Mouse (Mus musculus): ENCODE results near the gene Dach1.
A peak's percentile ranks its signal among the peaks of the same experiment; 100 is the strongest.

Gene Dach1

DNA sequence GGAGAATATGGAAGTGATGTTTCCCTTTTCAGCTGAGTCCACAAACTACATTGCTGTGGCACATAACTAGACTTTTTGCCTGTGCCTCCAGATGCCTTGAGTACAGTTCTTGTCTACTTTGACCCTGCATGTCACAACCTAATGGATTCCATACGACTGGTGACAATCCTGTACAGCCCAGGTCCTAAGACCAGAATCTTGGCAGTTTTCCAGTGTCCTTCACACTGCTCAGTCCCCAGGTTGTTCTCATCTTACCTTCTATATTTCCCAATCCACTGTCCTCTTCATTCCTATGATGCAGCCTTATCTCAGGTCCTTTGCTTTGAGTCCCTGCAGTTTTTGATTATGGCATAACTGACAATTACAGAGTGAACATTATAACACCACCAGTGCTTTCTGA lies 131.0 kb downstream of the Dach1 start:
- peak; percentile 31 for DNase-seq (ENCODE audit: low read depth)

DNA sequence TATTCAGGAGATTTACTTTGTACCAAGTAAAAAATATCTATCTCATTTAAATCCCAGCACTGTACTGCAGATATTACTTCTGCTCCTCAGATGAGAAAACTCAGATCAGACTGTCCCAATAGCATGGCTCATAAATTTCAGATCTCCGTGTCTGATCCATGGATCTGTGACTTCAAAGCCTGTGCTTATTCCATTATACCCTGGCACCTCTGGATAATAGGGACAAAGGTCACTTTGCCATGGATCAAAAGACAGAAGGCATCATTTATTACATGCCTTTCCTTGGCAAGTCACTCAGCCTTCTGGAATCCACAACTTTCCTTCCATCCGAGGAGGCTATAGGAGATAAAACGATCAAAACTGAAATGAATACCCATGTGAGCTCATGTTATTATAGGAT lies 132.4 kb downstream of the Dach1 start:
- DNase-seq (ENCODE audit: low read depth), result no peak

DNA sequence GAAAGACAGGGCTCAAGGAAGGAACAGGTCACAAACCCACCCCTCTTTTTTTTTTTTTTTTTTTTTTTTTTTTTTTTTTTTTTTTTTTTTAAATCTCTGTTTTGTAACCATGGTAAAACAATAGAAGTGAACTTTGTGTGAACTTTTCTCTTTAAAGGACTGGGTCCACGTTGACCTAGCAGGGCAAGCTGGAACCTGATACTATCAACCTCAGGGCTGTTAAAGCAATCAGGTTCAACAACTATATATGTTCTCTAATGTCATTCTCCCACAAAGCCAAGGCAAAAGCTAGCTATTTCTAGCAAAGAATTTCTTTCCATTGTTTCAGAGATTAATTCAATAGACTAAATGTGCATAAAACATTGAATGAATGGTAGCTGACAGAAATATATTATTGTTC lies 134.3 kb downstream of the Dach1 start:
- no peak for DNase-seq (ENCODE audit: low read depth)

- no peak for DNase-seq (ENCODE audit: low read depth)
These were observed 146.0 kb downstream of the Dach1 start for GRCm38 (mm10) chr14:98023540-98023939.

DNA sequence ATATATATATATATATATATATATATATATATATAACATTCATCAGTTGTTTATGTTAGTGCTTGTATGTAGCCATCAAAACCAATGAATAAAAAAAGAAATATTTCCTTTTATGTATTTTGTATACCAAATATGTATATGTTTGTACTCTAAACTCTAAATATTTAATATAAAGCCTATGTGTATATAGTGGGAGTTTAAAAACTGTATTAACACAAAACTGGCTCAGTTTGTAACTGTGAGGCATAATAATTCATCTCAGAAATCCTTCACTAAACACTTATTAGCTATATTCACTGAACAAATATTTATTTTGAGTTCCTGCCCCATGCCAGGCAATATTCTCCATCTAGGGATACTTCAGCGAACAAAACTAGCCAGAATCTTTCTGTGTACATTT lies 155.5 kb downstream of the Dach1 start:
- DNase-seq (ENCODE audit: low read depth), result no peak

DNA sequence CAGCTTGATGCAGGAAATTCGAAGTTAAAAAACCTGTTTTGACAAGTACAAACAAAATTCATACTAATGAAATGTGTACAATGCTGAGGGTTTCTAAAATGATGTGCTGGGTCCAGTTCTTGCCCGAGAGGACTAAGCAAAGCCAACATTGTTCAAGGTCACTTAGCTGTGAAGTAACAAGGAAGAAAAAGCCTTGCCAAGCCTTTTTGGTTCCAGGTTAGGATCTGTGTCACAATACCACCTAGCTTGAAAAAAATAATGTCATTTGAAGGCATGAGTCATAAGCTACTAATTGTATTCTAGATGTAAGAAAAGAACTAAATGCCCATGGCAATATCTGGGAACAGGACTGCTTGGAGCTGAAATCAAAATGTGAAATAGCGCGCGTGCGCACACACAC lies 161.1 kb downstream of the Dach1 start:
- DNase-seq (ENCODE audit: low read depth), result peak; percentile 70

DNA sequence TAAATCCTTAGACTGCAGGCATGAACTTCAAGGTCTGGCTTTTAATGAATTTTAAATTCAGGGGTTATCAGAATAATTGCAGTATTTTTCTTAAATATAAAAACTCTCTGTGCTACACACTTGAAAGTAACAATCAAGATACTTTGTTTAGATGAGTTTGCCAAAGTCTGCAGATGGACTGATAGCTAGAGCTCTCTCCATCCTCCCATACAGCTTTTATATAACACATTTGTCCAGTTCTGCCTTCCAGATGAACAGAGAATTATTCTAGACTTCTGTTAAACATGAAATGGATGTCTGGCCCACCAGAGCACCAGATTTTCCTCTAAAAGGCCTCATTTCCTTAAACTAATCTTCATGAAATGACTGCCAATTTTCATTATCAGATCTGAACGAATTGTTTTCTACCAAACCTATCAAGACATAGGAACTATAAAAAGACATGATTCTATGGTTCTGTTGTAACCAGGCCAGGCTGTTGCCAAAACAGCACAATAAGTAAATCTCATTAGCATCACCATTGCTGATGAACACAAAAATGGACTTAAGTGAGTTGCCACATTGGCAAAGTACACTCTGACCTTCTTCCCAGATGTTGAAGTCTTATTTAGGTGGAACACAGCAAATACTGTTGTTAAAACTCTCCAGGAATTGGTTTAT lies 167.4 kb downstream of the Dach1 start:
- no peak for DNase-seq (ENCODE audit: low read depth)

GRCm38 (mm10) chr14:97998584-97998983 lies 171.0 kb downstream of the Dach1 start:
- DNase-seq (ENCODE audit: low read depth), result no peak

DNA sequence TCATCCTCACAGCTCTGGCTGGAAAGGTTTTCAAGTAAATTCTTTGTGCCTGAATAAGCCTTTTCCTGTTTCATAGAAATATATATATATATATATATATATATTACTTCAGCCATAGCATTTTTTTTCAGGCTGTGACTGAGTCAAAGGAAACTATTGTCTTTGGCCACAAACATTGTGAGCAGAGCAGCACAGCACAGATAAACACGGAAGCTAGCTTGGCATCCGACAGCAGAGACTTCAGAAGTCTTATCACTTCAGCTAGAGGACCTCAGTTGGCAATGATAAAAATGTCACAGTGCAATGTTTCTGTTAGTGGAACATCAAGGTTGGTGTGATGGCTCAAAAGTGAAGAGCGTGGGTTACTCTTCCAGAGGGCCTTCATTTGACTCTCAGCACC lies 186.3 kb downstream of the Dach1 start:
- no peak for DNase-seq (ENCODE audit: low read depth)

DNA sequence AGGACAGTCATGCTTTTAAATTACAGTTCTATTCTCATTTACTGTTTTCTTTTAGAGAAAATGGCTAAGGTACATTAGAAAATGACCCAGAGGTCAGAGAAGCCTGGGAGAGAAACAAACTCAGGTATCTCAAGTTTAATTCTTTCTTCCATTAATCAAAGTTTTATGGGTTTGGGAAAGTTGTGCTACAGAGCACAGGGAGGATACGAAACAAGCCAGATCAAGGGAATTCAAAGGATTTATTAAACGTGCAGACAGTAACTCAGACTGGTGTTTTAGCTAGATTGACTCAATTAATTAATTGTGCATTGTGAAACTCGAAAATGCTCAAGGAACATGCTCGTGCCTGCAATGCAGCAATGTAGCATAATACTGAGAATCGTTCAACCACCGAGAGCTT lies 186.9 kb downstream of the Dach1 start:
- no peak for DNase-seq (ENCODE audit: low read depth)

DNA sequence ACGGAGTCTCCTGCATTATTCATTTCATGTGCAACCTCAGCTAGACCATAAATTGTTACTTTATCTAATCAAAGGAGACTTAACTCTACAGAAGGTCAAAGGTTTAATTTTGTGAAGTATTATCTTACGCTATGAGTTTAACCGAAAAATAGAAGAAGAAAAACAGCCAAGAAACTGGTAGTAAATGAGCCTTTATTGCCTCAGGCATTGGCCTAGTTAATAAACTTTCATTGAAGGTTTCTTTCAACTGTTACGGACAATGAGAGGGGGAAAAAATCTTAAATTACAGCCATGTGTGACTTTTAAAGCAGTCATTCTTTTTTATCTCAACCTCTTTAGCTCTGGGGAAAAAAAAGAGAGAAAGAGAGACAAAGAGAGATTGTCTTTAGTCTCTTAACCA lies 188.7 kb downstream of the Dach1 start:
- DNase-seq (ENCODE audit: low read depth), result no peak

DNA sequence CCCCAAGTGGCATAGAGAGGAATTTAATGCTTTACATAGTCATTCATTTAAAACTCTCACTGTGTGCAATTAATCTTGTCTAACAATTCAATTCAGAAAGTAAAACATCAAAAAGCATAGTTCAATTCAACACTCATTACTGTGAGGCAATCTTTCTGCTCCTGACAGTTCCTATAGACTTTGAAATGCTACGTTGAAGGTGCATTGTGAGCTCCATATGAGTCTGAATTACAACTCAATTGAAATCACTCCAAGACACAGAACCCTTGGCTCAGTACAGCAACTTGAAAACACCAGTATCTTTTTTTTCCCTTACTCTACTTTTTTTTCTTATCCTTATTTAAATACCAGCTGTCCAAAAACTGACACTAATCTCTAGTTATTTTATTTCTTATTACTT lies 193.5 kb downstream of the Dach1 start:
- DNase-seq (ENCODE audit: low read depth), result no peak

DNA sequence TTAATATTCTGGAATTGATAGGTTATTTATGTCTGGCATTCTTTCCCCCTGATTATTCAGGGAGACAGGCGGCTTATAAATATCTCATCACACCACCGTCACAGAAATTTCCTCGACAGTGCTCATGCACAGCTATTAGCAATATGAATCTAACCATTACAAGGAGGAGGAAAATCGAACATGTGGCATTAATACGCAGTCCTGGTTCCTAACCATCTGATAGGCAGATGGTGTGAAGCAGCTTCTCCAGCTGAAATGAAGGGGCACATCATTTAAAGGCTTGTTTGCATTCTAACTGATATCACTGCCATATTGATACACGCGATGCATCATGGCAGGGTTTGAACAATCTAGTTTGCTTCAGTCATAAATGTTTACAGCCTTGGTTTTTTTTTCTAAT lies 194.1 kb downstream of the Dach1 start:
- DNase-seq (ENCODE audit: low read depth), result no peak

DNA sequence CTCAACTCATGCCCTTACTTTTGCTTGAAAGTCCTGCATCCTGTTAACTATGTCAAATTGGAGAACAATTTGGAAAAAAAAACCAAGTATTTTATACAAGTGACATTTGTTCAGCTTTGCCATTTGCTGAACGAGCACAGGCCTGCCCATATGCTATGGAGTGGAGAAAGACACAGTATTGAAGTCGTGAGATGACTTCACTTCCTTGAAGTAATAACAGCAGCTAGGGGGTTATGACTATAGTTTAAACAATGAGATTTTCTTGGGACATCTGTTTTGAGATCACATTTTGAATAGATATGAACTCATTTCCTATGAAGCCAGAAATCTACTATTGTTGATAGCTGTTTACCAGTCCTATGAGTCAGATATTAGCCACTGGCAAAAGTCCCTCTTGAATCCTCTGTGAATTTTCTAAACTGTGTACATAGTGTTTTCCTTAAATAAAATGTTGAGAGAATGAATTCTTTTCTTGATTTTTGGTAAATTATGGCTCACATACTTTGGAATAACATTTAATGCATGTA lies 205.0 kb downstream of the Dach1 start:
- DNase-seq (ENCODE audit: low read depth), result peak; percentile 16

DNA sequence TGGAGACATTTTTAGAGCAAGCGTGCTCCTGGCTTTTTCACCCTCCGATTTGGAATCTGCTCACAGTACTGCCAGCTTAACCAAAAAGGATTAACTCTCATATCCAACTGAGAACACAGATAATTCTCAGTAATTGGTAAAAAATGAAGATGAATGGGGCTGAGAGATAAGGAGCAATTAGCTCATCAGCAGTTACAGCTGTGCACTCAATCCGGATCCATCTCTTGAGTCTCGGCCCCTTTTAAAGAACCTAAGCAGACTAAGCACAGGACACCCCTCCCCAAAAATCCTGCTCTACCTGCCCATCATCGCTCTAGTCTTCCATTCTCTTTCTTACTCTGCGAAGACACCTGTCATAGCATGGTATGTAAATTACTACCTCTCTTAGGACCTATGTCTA lies 205.9 kb downstream of the Dach1 start:
- DNase-seq (ENCODE audit: low read depth), result no peak

GRCm38 (mm10) chr14:97956356-97956755 lies 213.2 kb downstream of the Dach1 start:
- no peak for DNase-seq (ENCODE audit: low read depth)

GRCm38 (mm10) chr14:97945471-97945870 lies 224.1 kb downstream of the Dach1 start:
- no peak for DNase-seq (ENCODE audit: low read depth)

GRCm38 (mm10) chr14:97944643-97945268 lies 224.8 kb downstream of the Dach1 start:
- no peak for DNase-seq (ENCODE audit: low read depth)

DNA sequence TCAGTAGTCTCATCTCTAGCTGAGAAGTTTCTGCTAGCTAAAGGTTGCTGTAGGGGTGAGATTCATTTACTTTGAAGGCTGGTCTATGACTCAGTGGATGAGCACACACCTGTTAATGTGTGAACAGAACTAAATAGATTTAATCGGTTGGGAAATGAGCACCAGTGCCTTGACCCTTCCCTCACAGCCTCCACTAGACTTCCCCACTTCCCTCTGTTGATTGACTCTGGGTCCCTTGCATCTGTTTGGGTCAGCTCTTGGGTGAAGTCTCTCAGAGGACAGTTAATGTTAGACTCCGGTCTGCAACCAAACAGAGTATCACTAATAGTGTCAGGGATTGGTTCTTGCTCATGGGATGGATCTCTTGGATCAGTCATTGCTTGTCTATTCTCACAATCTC lies 227.2 kb downstream of the Dach1 start:
- DNase-seq (ENCODE audit: low read depth), result no peak

GRCm38 (mm10) chr14:97896622-97897021 lies 272.9 kb downstream of the Dach1 start:
- no peak for DNase-seq (ENCODE audit: low read depth)

- DNase-seq (ENCODE audit: low read depth), result no peak
These were observed 287.6 kb downstream of the Dach1 start for GRCm38 (mm10) chr14:97881976-97882375.

GRCm38 (mm10) chr14:97871001-97871400 lies 298.6 kb downstream of the Dach1 start:
- DNase-seq (ENCODE audit: low read depth), result no peak

DNA sequence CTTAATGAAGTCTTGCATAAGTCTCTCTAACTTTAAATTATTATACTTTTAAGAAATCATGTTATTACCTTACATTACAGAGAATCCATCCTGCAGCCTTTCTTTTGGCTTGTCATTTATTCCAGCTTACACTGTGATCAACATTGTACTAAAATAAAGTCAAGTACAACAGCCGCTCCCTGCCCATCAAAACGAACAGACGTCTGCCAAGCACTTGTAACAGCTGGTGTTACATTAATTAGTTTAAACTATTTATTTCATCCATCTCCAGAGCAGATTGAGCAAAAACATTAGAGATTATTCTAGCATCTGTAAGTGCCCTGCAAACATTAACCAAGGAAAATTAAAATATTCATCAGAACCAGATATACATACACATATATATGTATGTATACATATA lies 311.2 kb downstream of the Dach1 start:
- DNase-seq (ENCODE audit: low read depth), result no peak

DNA sequence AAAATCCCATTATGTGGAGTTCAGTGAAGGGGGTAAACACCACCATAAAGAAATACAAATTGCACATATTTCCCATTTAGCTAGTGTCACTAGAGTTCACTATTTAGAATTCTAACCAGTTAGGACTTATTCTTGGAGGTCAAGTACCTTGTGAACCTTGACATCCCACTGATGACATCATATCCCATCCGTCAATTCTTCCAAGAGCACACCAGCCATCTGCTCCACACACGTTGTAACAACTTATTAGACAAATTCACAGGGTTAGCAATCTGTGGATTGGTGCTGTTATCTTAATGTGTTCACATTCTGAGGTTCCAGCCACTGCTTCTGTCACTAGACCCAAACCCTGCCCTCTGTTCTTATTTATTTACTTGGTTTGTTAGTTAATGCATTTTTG lies 312.3 kb downstream of the Dach1 start:
- DNase-seq (ENCODE audit: low read depth), result no peak
